Mouse (Mus musculus): Measurements from ENCODE around the gene Gm49337. TPM values are rescaled to one million over a fixed set of nuclear protein-coding genes. Genes with fewer than 3 reads are reported as not detected.
A peak's percentile ranks its signal among the peaks of the same experiment; 100 is the strongest.

The Gm49337 gene
- polyA plus RNA-seq, 2 experiments = not detected

- Histone ChIP-seq H3K4me1 (ENCODE audit: control insufficient read depth, insufficient read depth, low read length) (peaks cover 11% of the 10 kb centered on the region), H3K9ac (ENCODE audit: low read depth, low read length, severe bottlenecking) (peak within 1 kb of the TSS; percentile 94), H3K27me3 (ENCODE audit: control insufficient read depth, insufficient read depth, low read length) (no peaks in the 10 kb centered on the region), H3K27ac (replicated peaks; ENCODE audit: low read depth, low read length) (peak within 1 kb of the TSS; percentile 91), H3K4me3 (replicated peaks; ENCODE audit: low read length) (peak within 1 kb of the TSS; percentile 78), H3K36me3 (ENCODE audit: control insufficient read depth, insufficient read depth, low read length) (peaks cover 48% of the 10 kb centered on the region), H3K9me3 (ENCODE audit: control insufficient read depth, low read length) (no peaks in the 10 kb centered on the region), H3K4me2 (replicated peaks; ENCODE audit: low read depth, low read length, severe bottlenecking) (peak within 1 kb of the TSS; percentile 80)
- DNase-seq (ENCODE audit: low spot score) (no peak), ATAC-seq (ENCODE audit: low FRiP score, low read depth) (no peak)
- TF ChIP-seq POLR2A (IDR thresholded peaks at IDR 0.05; ENCODE audit: borderline replicate concordance, extremely low read depth, insufficient read depth, insufficient read length) = no peak
- 69% methylated on average over 6 of the region's 6 CpGs for WGBS
Measured at GRCm38 (mm10) chr4:116151238-116151637, 21.9 kb upstream of the Gm49337 start, which contains the start of gene Lurap1. Gene Lurap1 (minus strand): TSS chr4:116151338.

- Histone ChIP-seq H3K27ac (replicated peaks; ENCODE audit: low read depth, low read length) (no peak overlapping the region), H3K27me3 (ENCODE audit: control insufficient read depth, insufficient read depth, low read length) (no peaks in the 10 kb centered on the region), H3K4me3 (replicated peaks; ENCODE audit: low read length) (no peak overlapping the region), H3K4me2 (replicated peaks; ENCODE audit: low read depth, low read length, severe bottlenecking) (no peak overlapping the region), H3K9ac (ENCODE audit: low read depth, low read length, severe bottlenecking) (no peak overlapping the region), H3K36me3 (ENCODE audit: control insufficient read depth, insufficient read depth, low read length) (peaks cover 63% of the 10 kb centered on the region), H3K9me3 (ENCODE audit: control insufficient read depth, low read length) (no peaks in the 10 kb centered on the region), H3K4me1 (ENCODE audit: control insufficient read depth, insufficient read depth, low read length) (peaks cover 11% of the 10 kb centered on the region)
- ATAC-seq (ENCODE audit: low FRiP score, low read depth) (no peak), DNase-seq (ENCODE audit: low spot score) (no peak)
- 95% methylated on average over 15 of the region's 15 CpGs for WGBS
- no peak for TF ChIP-seq POLR2A (IDR thresholded peaks at IDR 0.05; ENCODE audit: borderline replicate concordance, extremely low read depth, insufficient read depth, insufficient read length)
Measured at GRCm38 (mm10) chr4:116152702-116153101, 20.5 kb upstream of the Gm49337 start.

- no peak overlapping the region for H3K27ac ChIP-seq (replicated peaks; ENCODE audit: low read depth, low read length)
- no peak for TF ChIP-seq POLR2A (IDR thresholded peaks at IDR 0.05; ENCODE audit: borderline replicate concordance, extremely low read depth, insufficient read depth, insufficient read length)
- no peak overlapping the region for H3K9ac ChIP-seq (ENCODE audit: low read depth, low read length, severe bottlenecking)
- ATAC-seq (ENCODE audit: low FRiP score, low read depth) = no peak
- H3K27me3 ChIP-seq (ENCODE audit: control insufficient read depth, insufficient read depth, low read length) = no peaks in the 10 kb centered on the region
- 85% methylated on average over 2 of the region's 2 CpGs for WGBS
- no peaks in the 10 kb centered on the region for H3K9me3 ChIP-seq (ENCODE audit: control insufficient read depth, low read length)
- H3K4me3 ChIP-seq (replicated peaks; ENCODE audit: low read length) = no peak overlapping the region
- no peak overlapping the region for H3K4me2 ChIP-seq (replicated peaks; ENCODE audit: low read depth, low read length, severe bottlenecking)
- DNase-seq (ENCODE audit: low spot score) = no peak
- H3K4me1 ChIP-seq (ENCODE audit: control insufficient read depth, insufficient read depth, low read length) = no peaks in the 10 kb centered on the region
- peaks cover 85% of the 10 kb centered on the region for H3K36me3 ChIP-seq (ENCODE audit: control insufficient read depth, insufficient read depth, low read length)
Measured at GRCm38 (mm10) chr4:116157882-116158281, 15.3 kb upstream of the Gm49337 start.

- Histone ChIP-seq H3K4me2 (replicated peaks; ENCODE audit: low read depth, low read length, severe bottlenecking) (no peak overlapping the region), H3K4me1 (ENCODE audit: control insufficient read depth, insufficient read depth, low read length) (no peaks in the 10 kb centered on the region), H3K4me3 (replicated peaks; ENCODE audit: low read length) (no peak overlapping the region), H3K9ac (ENCODE audit: low read depth, low read length, severe bottlenecking) (no peak overlapping the region), H3K27ac (replicated peaks; ENCODE audit: low read depth, low read length) (no peak overlapping the region), H3K36me3 (ENCODE audit: control insufficient read depth, insufficient read depth, low read length) (peaks cover 65% of the 10 kb centered on the region), H3K9me3 (ENCODE audit: control insufficient read depth, low read length) (no peaks in the 10 kb centered on the region), H3K27me3 (ENCODE audit: control insufficient read depth, insufficient read depth, low read length) (no peaks in the 10 kb centered on the region)
- WGBS = 80% methylated on average over 3 of the region's 3 CpGs
- TF ChIP-seq POLR2A (IDR thresholded peaks at IDR 0.05; ENCODE audit: borderline replicate concordance, extremely low read depth, insufficient read depth, insufficient read length) = no peak
- DNase-seq (ENCODE audit: low spot score) (no peak), ATAC-seq (ENCODE audit: low FRiP score, low read depth) (no peak)
Measured at GRCm38 (mm10) chr4:116159912-116160311, 13.3 kb upstream of the Gm49337 start.

- no peak for TF ChIP-seq POLR2A (IDR thresholded peaks at IDR 0.05; ENCODE audit: borderline replicate concordance, extremely low read depth, insufficient read depth, insufficient read length)
- H3K9ac ChIP-seq (ENCODE audit: low read depth, low read length, severe bottlenecking) = no peak overlapping the region
- no peaks in the 10 kb centered on the region for H3K9me3 ChIP-seq (ENCODE audit: control insufficient read depth, low read length)
- H3K4me2 ChIP-seq (replicated peaks; ENCODE audit: low read depth, low read length, severe bottlenecking) = no peak overlapping the region
- 94% methylated on average over 3 of the region's 3 CpGs for WGBS
- ATAC-seq (ENCODE audit: low FRiP score, low read depth) (no peak), DNase-seq (ENCODE audit: low spot score) (no peak)
- 0 out of 2 replicates have a peak, but pooled peaks cover 1% of the 10 kb centered on the region for H3K4me1 ChIP-seq (ENCODE audit: control insufficient read depth, insufficient read depth, low read length)
- no peak overlapping the region for H3K4me3 ChIP-seq (replicated peaks; ENCODE audit: low read length)
- no peak overlapping the region for H3K27ac ChIP-seq (replicated peaks; ENCODE audit: low read depth, low read length)
- no peaks in the 10 kb centered on the region for H3K27me3 ChIP-seq (ENCODE audit: control insufficient read depth, insufficient read depth, low read length)
- H3K36me3 ChIP-seq (ENCODE audit: control insufficient read depth, insufficient read depth, low read length) = peaks cover 56% of the 10 kb centered on the region
Measured at GRCm38 (mm10) chr4:116160769-116161168, 12.4 kb upstream of the Gm49337 start.

GRCm38 (mm10) chr4:116162142-116162541, 11.0 kb upstream of the Gm49337 start:
- TF ChIP-seq POLR2A (IDR thresholded peaks at IDR 0.05; ENCODE audit: borderline replicate concordance, extremely low read depth, insufficient read depth, insufficient read length) = no peak
- H3K4me3 ChIP-seq (replicated peaks; ENCODE audit: low read length) = no peak overlapping the region
- no peaks in the 10 kb centered on the region for H3K27me3 ChIP-seq (ENCODE audit: control insufficient read depth, insufficient read depth, low read length)
- H3K27ac ChIP-seq (replicated peaks; ENCODE audit: low read depth, low read length) = no peak overlapping the region
- ATAC-seq (ENCODE audit: low FRiP score, low read depth) = no peak
- no peak overlapping the region for H3K9ac ChIP-seq (ENCODE audit: low read depth, low read length, severe bottlenecking)
- H3K4me1 ChIP-seq (ENCODE audit: control insufficient read depth, insufficient read depth, low read length) = peaks cover 7% of the 10 kb centered on the region; the same call in 1 of the 2 replicates
- 83% methylated on average over 4 of the region's 4 CpGs for WGBS
- H3K36me3 ChIP-seq (ENCODE audit: control insufficient read depth, insufficient read depth, low read length) = peaks cover 43% of the 10 kb centered on the region
- H3K9me3 ChIP-seq (ENCODE audit: control insufficient read depth, low read length) = no peaks in the 10 kb centered on the region
- DNase-seq (ENCODE audit: low spot score) = no peak
- no peak overlapping the region for H3K4me2 ChIP-seq (replicated peaks; ENCODE audit: low read depth, low read length, severe bottlenecking)
